Mouse (Mus musculus) thymus, adult 2 months (tissue): ENCODE data around the gene Pus3. TPM values are rescaled to one million over a fixed set of nuclear protein-coding genes. Genes with fewer than 3 reads are reported as not detected.
A peak's percentile ranks its signal among the peaks of the same experiment; 100 is the strongest.

ENCODE experiments used
- DNase-seq: peaks from one replicate; pipeline ENCODE4 v3.0.0; 2021
- H3K27ac ChIP-seq: fragments of 200-500 bp; 2 replicates; pipeline ENCODE4 v1.5.1; 2012; ENCODE audit warnings: low read length, control low read depth; ENCODE audit not compliant: control insufficient read depth, insufficient read depth
- H3K27me3 ChIP-seq: fragments of 200-500 bp; 2 replicates; pipeline ENCODE4 v1.6.1; 2012; ENCODE audit warnings: mild to moderate bottlenecking, low read length, moderate library complexity, mixed read lengths; ENCODE audit not compliant: control insufficient read depth, insufficient read depth
- H3K36me3 ChIP-seq: fragments of 200-500 bp; 2 replicates; pipeline ENCODE4 v1.6.1; 2012; ENCODE audit warnings: mild to moderate bottlenecking, low read length, moderate library complexity; ENCODE audit not compliant: control insufficient read depth, insufficient read depth
- H3K4me1 ChIP-seq: fragments of 200-500 bp; replicated peaks from 2 replicates; pipeline ENCODE4 v1.6.1; 2012; ENCODE audit warnings: low read length; ENCODE audit not compliant: control insufficient read depth, insufficient read depth
- H3K4me3 ChIP-seq: fragments of 200-500 bp; 2 replicates; pipeline ENCODE4 v1.5.1; 2012; ENCODE audit warnings: mild to moderate bottlenecking, low read length, control low read depth, moderate library complexity; ENCODE audit not compliant: control insufficient read depth, insufficient read depth
- CTCF ChIP-seq: fragments of 200-500 bp; IDR thresholded peaks from 2 replicates; pipeline ENCODE4 v1.5.1; 2012; ENCODE audit warnings: mild to moderate bottlenecking, control low read depth, low read length, moderate library complexity, borderline replicate concordance; ENCODE audit not compliant: control insufficient read depth, poor library complexity, insufficient read depth; ENCODE audit errors: extremely low read depth
- POLR2A ChIP-seq: fragments of 200-500 bp; IDR thresholded peaks from 2 replicates; pipeline ENCODE4 v1.6.1; 2012; ENCODE audit warnings: mild to moderate bottlenecking, low read length, control low read depth, moderate library complexity; ENCODE audit not compliant: control insufficient read depth, poor library complexity, insufficient read depth; ENCODE audit errors: extremely low read depth
- WGBS: fragments of 180-500 bp; shearing (Covaris S2); methylation state at CpG from one replicate; pipeline ENCODE4 v1.1.7; 2018; 5-methylcytosine and 5-hydroxymethylcytosine counted together
- polyA plus RNA-seq: library from polyadenylated mRNA; depleted of rRNA; stranded (reverse); fragments of >200 nt; gene quantifications from 2 replicates; pipeline ENCODE4 v1.2.3, GENCODE M21; 2012

The Pus3 gene
- polyA plus RNA-seq, 1 experiment, result 6.1 TPM

GRCm38 (mm10) chr9:35561076-35561475 lies 2.7 kb downstream of the Pus3 start:
- 98% methylated on average over 11 of the region's 11 CpGs for WGBS
- DNase-seq, result no peak
- peaks cover 28% of the 10 kb centered on the region for H3K36me3 ChIP-seq
- peaks cover 9% of the 10 kb centered on the region for H3K27me3 ChIP-seq
- 0 out of 2 replicates have a peak, but pooled peaks cover 3% of the 10 kb centered on the region for H3K4me1 ChIP-seq
- H3K4me3 ChIP-seq, result no peak overlapping the region
- TF ChIP-seq POLR2A (no peak), CTCF (no peak)
- no peak overlapping the region for H3K27ac ChIP-seq

GRCm38 (mm10) chr9:35561583-35561982 lies 3.2 kb downstream of the Pus3 start:
- TF ChIP-seq POLR2A, result no peak
- H3K36me3 ChIP-seq, result peaks cover 32% of the 10 kb centered on the region
- WGBS, result 91% methylated on average over 6 of the region's 6 CpGs

GRCm38 (mm10) chr9:35564536-35565240 lies 6.3 kb downstream of the Pus3 start:
- DNase-seq, result no peak
- H3K4me3 ChIP-seq, result no peak overlapping the region

More at GRCm38 (mm10) chr9:35561583-35561982, 3.2 kb downstream of the Pus3 start:
- Histone ChIP-seq H3K27me3 (peaks cover 9% of the 10 kb centered on the region), H3K4me3 (no peak overlapping the region), H3K27ac (no peak overlapping the region), H3K4me1 (0 out of 2 replicates have a peak, but pooled peaks cover 3% of the 10 kb centered on the region)
- no peak for DNase-seq

GRCm38 (mm10) chr9:35567995-35568394 lies 9.6 kb downstream of the Pus3 start:
- H3K27ac ChIP-seq, result no peak overlapping the region
- no peak overlapping the region for H3K4me3 ChIP-seq
- DNase-seq, result no peak
- TF ChIP-seq POLR2A (no peak), CTCF (no peak)
- 94% methylated on average over 3 of the region's 3 CpGs for WGBS
- H3K4me1 ChIP-seq, result no peaks in the 10 kb centered on the region
- H3K27me3 ChIP-seq, result no peaks in the 10 kb centered on the region
- peaks cover 41% of the 10 kb centered on the region for H3K36me3 ChIP-seq

More at GRCm38 (mm10) chr9:35564536-35565240, 6.3 kb downstream of the Pus3 start:
- H3K4me1 ChIP-seq, result no peaks in the 10 kb centered on the region
- H3K27me3 ChIP-seq, result no peaks in the 10 kb centered on the region
- H3K36me3 ChIP-seq, result peaks cover 47% of the 10 kb centered on the region
- no peak for TF ChIP-seq POLR2A
- no peak for TF ChIP-seq CTCF
- 93% methylated on average over 5 of the region's 5 CpGs for WGBS
- no peak overlapping the region for H3K27ac ChIP-seq

- TF ChIP-seq CTCF (peak; percentile 69), POLR2A (peak; percentile 87)
- H3K36me3 ChIP-seq, result peaks cover 32% of the 10 kb centered on the region
- peak within 1 kb of the TSS; percentile 89 for H3K4me3 ChIP-seq
- no peaks in the 10 kb centered on the region; the same call in 1 of the 2 replicates for H3K27me3 ChIP-seq
- peak within 1 kb of the TSS; percentile 45 for H3K27ac ChIP-seq
- under 1% methylated on average over 86 of the region's 86 CpGs for WGBS
- H3K4me1 ChIP-seq, result no peaks in the 10 kb centered on the region
- DNase-seq, result peak; percentile 92
Observed at GRCm38 (mm10) chr9:35569571-35570534, 11.5 kb downstream of the Pus3 start, which contains the start of the genes Pate2 and Hyls1. Gene Pate2 (plus strand): TSS chr9:35570284. Gene Hyls1 (minus strand): TSS chr9:35570398.

DNA sequence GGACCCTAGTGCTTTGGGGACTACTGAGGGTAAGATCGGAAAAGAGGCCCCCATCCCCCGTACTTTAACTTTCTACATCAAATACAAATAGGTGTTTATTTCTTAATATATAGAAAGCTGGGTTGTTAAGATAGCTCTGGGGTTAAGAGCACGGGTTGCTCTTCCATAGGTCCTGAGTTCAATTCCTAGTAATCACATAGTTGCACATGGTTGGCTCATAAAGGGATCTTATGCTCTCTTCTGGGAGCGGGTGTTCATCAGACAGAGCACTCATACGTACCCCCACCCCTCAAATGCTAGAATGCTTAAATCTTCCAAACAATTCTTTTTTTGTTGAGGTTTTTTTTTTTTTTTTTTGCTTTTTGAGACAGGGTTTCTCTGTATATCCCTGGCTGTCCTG lies 12.3 kb downstream of the Pus3 start:
- WGBS, result 18% methylated on average over 5 of the region's 5 CpGs
- Histone ChIP-seq H3K27ac (no peak overlapping the region), H3K4me3 (no peak overlapping the region)

More for the DNA sequence above, 12.3 kb downstream of the Pus3 start:
- no peaks in the 10 kb centered on the region; the same call in 1 of the 2 replicates for H3K27me3 ChIP-seq
- TF ChIP-seq POLR2A, result no peak
- no peak for TF ChIP-seq CTCF
- H3K36me3 ChIP-seq, result peaks cover 24% of the 10 kb centered on the region
- H3K4me1 ChIP-seq, result no peaks in the 10 kb centered on the region
- no peak for DNase-seq
